Mouse (Mus musculus) embryonic facial prominence, embryonic 12.5 days (tissue): ENCODE results near the gene Dzip1l. TPM values are rescaled to one million over a fixed set of nuclear protein-coding genes. Genes with fewer than 3 reads are reported as not detected.
"Not testable (repeated sequence)": the region's sequence is repeated elsewhere in the genome, so short reads cannot be mapped to it uniquely, and the experiment has no call there.

Source experiments
- ATAC-seq: fragments of 200-750 bp; cut with Nextera tagmentation; 2 replicates; pipeline ENCODE4 v1.8.0; 2017; ENCODE audit not compliant: insufficient number of reproducible peaks, insufficient read depth, low FRiP score, low TSS enrichment
- H3K27ac ChIP-seq: fragments of 300-500 bp; sonication (generic); 2 replicates; pipeline ENCODE4 v1.5.1; 2016; ENCODE audit warnings: mild to moderate bottlenecking
- H3K27me3 ChIP-seq: fragments of 300-500 bp; sonication (generic); 2 replicates; pipeline ENCODE4 v1.6.1; 2016; ENCODE audit warnings: mild to moderate bottlenecking, moderate library complexity
- H3K36me3 ChIP-seq: fragments of 300-500 bp; sonication (generic); 2 replicates; pipeline ENCODE4 v1.6.1; 2016; ENCODE audit warnings: mild to moderate bottlenecking
- H3K4me1 ChIP-seq: fragments of 300-500 bp; sonication (generic); 2 replicates; pipeline ENCODE4 v1.6.1; 2016
- H3K4me2 ChIP-seq: fragments of 300-500 bp; sonication (generic); replicated peaks from 2 replicates; pipeline ENCODE4 v1.6.1; 2016; ENCODE audit warnings: mild to moderate bottlenecking, moderate library complexity
- H3K4me3 ChIP-seq: fragments of 300-500 bp; sonication (generic); 2 replicates; pipeline ENCODE4 v1.5.1; 2016; ENCODE audit warnings: mild to moderate bottlenecking
- H3K9ac ChIP-seq: fragments of 300-500 bp; sonication (generic); 2 replicates; pipeline ENCODE4 v1.6.1; 2016; ENCODE audit warnings: mild to moderate bottlenecking, moderate library complexity
- H3K9me3 ChIP-seq: fragments of 300-500 bp; sonication (generic); 2 replicates; pipeline ENCODE4 v1.6.1; 2016; ENCODE audit warnings: mild to moderate bottlenecking, moderate library complexity
- WGBS: fragments of 180-500 bp; shearing (Covaris S2); methylation state at CpG from one replicate; pipeline ENCODE4 v1.1.7; 2016; 5-methylcytosine and 5-hydroxymethylcytosine counted together
- polyA plus RNA-seq: library from polyadenylated mRNA; unstranded; fragments of >200 nt; fragmentation: Nextera tagmentation; extraction: Ambion mirVana; gene quantifications from 2 replicates; pipeline ENCODE4 v1.2.1, GENCODE M21; 2016

Dzip1l gene
- polyA plus RNA-seq = 24.3 and 26.4 TPM in 2 replicates

- whole genome bisulfite sequencing = under 1% methylated on average over 44 of the region's 44 CpGs
- Histone ChIP-seq H3K9me3 (no peaks in the 10 kb centered on the region), H3K36me3 (peaks cover 3% of the 10 kb centered on the region; the same call in 1 of the 2 replicates), H3K9ac (peak within 1 kb of the TSS; percentile 72), H3K27ac (peak within 1 kb of the TSS; percentile 94), H3K4me3 (peak within 1 kb of the TSS; percentile 57), H3K4me2 (peak within 1 kb of the TSS; percentile 69), H3K4me1 (peaks cover 24% of the 10 kb centered on the region), H3K27me3 (no peaks in the 10 kb centered on the region)
- ATAC-seq = peak; percentile 88
Measured at GRCm38 (mm10) chr9:99629281-99630011, at the start of gene Dzip1l. Gene Dzip1l (plus strand): TSS chr9:99629496.

- no peak overlapping the region for H3K27ac ChIP-seq
- peaks cover 8% of the 10 kb centered on the region; the same call in 1 of the 2 replicates for H3K4me1 ChIP-seq
- no peak for ATAC-seq
- no peaks in the 10 kb centered on the region for H3K9me3 ChIP-seq
- 53% methylated on average over 2 of the region's 2 CpGs for WGBS
- H3K4me3 ChIP-seq = no peak overlapping the region
- no peak overlapping the region for H3K9ac ChIP-seq
- H3K27me3 ChIP-seq = no peaks in the 10 kb centered on the region
- H3K36me3 ChIP-seq = peaks cover 52% of the 10 kb centered on the region
- H3K4me2 ChIP-seq = no peak overlapping the region
Measured at GRCm38 (mm10) chr9:99580655-99581054, 48.6 kb upstream of the Dzip1l start.

- H3K9me3 ChIP-seq = no peaks in the 10 kb centered on the region
- H3K9ac ChIP-seq = no peak overlapping the region
- H3K4me1 ChIP-seq = no peaks in the 10 kb centered on the region
- WGBS = 26% methylated on average over 8 of the region's 8 CpGs
- H3K27me3 ChIP-seq = no peaks in the 10 kb centered on the region
- H3K27ac ChIP-seq = no peak overlapping the region
- H3K36me3 ChIP-seq = peaks cover 23% of the 10 kb centered on the region
- H3K4me2 ChIP-seq = no peak overlapping the region
- no peak for ATAC-seq
- H3K4me3 ChIP-seq = no peak overlapping the region
Measured at GRCm38 (mm10) chr9:99587505-99588202, 41.6 kb upstream of the Dzip1l start.

GRCm38 (mm10) chr9:99591144-99591543, 38.2 kb upstream of the Dzip1l start:
- Histone ChIP-seq H3K27ac (no peak overlapping the region), H3K4me2 (no peak overlapping the region), H3K9ac (no peak overlapping the region), H3K4me3 (no peak overlapping the region), H3K36me3 (no peaks in the 10 kb centered on the region), H3K9me3 (no peaks in the 10 kb centered on the region), H3K27me3 (no peaks in the 10 kb centered on the region), H3K4me1 (no peaks in the 10 kb centered on the region)
- no peak for ATAC-seq
- WGBS = 77% methylated on average over 8 of the region's 8 CpGs

- H3K4me3 ChIP-seq, H3K27ac ChIP-seq, H3K4me1 ChIP-seq, ATAC-seq, H3K27me3 ChIP-seq, H3K36me3 ChIP-seq, H3K4me2 ChIP-seq, H3K9me3 ChIP-seq, H3K9ac ChIP-seq: not testable (repeated sequence)
- WGBS = 92% methylated on average over 6 of the region's 6 CpGs
Measured at GRCm38 (mm10) chr9:99599127-99599526, 30.2 kb upstream of the Dzip1l start.

- H3K36me3 ChIP-seq = no peaks in the 10 kb centered on the region
- no peaks in the 10 kb centered on the region for H3K27me3 ChIP-seq
- 50% methylated on average over 2 of the region's 2 CpGs for WGBS
- H3K4me3 ChIP-seq = no peak overlapping the region
- ATAC-seq = no peak
- H3K9me3 ChIP-seq = no peaks in the 10 kb centered on the region
- H3K4me2 ChIP-seq = no peak overlapping the region
- H3K4me1 ChIP-seq = no peaks in the 10 kb centered on the region
- H3K9ac ChIP-seq = no peak overlapping the region
- H3K27ac ChIP-seq = no peak overlapping the region
Measured at GRCm38 (mm10) chr9:99603566-99603965, 25.7 kb upstream of the Dzip1l start.

GRCm38 (mm10) chr9:99612202-99612601, 17.1 kb upstream of the Dzip1l start, which contains the start of gene A4gnt:
Gene A4gnt (plus strand): TSS chr9:99612502.
- no peak for ATAC-seq
- Histone ChIP-seq H3K36me3 (no peaks in the 10 kb centered on the region), H3K27ac (no peak within 1 kb of the TSS), H3K9ac (no peak within 1 kb of the TSS), H3K4me2 (no peak within 1 kb of the TSS), H3K4me1 (no peaks in the 10 kb centered on the region), H3K4me3 (no peak within 1 kb of the TSS), H3K27me3 (no peaks in the 10 kb centered on the region), H3K9me3 (no peaks in the 10 kb centered on the region)
- 47% methylated on average over 2 of the region's 2 CpGs for WGBS

GRCm38 (mm10) chr9:99619688-99620087, 9.6 kb upstream of the Dzip1l start:
- WGBS = 90% methylated on average over 8 of the region's 8 CpGs
- Histone ChIP-seq H3K4me3 (no peak overlapping the region), H3K27ac (no peak overlapping the region), H3K27me3 (no peaks in the 10 kb centered on the region), H3K4me2 (no peak overlapping the region), H3K9me3 (no peaks in the 10 kb centered on the region), H3K36me3 (no peaks in the 10 kb centered on the region), H3K9ac (no peak overlapping the region), H3K4me1 (no peaks in the 10 kb centered on the region)
- ATAC-seq = no peak

- Histone ChIP-seq H3K27me3 (no peaks in the 10 kb centered on the region), H3K4me1 (no peaks in the 10 kb centered on the region), H3K9me3 (no peaks in the 10 kb centered on the region), H3K9ac (no peak overlapping the region), H3K4me3 (no peak overlapping the region), H3K27ac (no peak overlapping the region), H3K36me3 (no peaks in the 10 kb centered on the region), H3K4me2 (no peak overlapping the region)
- ATAC-seq = no peak
- 90% methylated on average over 11 of the region's 11 CpGs for WGBS
Measured at GRCm38 (mm10) chr9:99620196-99620595, 9.1 kb upstream of the Dzip1l start.

- Histone ChIP-seq H3K9ac (no peak overlapping the region), H3K9me3 (no peaks in the 10 kb centered on the region), H3K36me3 (no peaks in the 10 kb centered on the region), H3K27me3 (no peaks in the 10 kb centered on the region), H3K4me2 (no peak overlapping the region), H3K27ac (no peak overlapping the region), H3K4me1 (no peaks in the 10 kb centered on the region), H3K4me3 (no peak overlapping the region)
- WGBS = 84% methylated on average over 1 of the region's 1 CpGs
- no peak for ATAC-seq
Measured at GRCm38 (mm10) chr9:99622034-99622433, 7.3 kb upstream of the Dzip1l start.

- Histone ChIP-seq H3K27ac (no peak overlapping the region), H3K4me2 (no peak overlapping the region), H3K36me3 (no peaks in the 10 kb centered on the region), H3K4me1 (no peaks in the 10 kb centered on the region), H3K4me3 (no peak overlapping the region), H3K9ac (no peak overlapping the region), H3K9me3 (no peaks in the 10 kb centered on the region), H3K27me3 (no peaks in the 10 kb centered on the region)
- WGBS = 45% methylated on average over 2 of the region's 2 CpGs
- ATAC-seq = no peak
Measured at GRCm38 (mm10) chr9:99622966-99623365, 6.3 kb upstream of the Dzip1l start.

- no peak overlapping the region for H3K4me3 ChIP-seq
- no peak overlapping the region for H3K27ac ChIP-seq
- no peaks in the 10 kb centered on the region for H3K9me3 ChIP-seq
- WGBS = 77% methylated on average over 6 of the region's 6 CpGs
- H3K27me3 ChIP-seq = no peaks in the 10 kb centered on the region
- peaks cover 5% of the 10 kb centered on the region; the same call in 1 of the 2 replicates for H3K4me1 ChIP-seq
- no peak overlapping the region for H3K9ac ChIP-seq
- H3K4me2 ChIP-seq = no peak overlapping the region
- H3K36me3 ChIP-seq = no peaks in the 10 kb centered on the region
- ATAC-seq = no peak
Measured at GRCm38 (mm10) chr9:99624117-99624516, 5.2 kb upstream of the Dzip1l start.
